Mouse (Mus musculus): ENCODE results near the gene Baz2a.
"Not testable (repeated sequence)": the region's sequence is repeated elsewhere in the genome, so short reads cannot be mapped to it uniquely, and the experiment has no call there.

Gene Baz2a

GRCm38 (mm10) chr10:128091564-128092505 is at the start of gene Baz2a:
Gene Baz2a, plus strand, starts transcription at chr10:128091577.
- peak; percentile 89 for DNase-seq (ENCODE audit: low read depth, low spot score)

DNA sequence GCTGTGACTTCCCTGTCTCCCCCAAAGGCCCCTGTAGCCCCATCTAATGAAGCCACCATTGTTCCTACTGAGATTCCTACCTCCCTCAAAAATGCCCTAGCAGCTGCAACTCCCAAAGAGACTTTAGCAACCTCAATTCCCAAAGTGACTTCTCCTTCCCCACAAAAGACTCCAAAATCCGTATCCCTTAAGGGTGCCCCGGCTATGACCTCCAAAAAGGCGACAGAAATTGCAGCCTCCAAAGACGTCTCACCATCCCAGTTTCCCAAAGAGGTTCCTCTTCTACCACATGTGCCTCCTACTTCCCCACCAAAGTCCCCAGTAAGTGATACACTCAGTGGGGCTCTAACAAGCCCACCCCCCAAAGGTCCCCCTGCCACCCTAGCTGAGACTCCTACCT is 49.7 kb upstream of the Baz2a start:
- no peak for DNase-seq (ENCODE audit: low read depth, low spot score)

DNA sequence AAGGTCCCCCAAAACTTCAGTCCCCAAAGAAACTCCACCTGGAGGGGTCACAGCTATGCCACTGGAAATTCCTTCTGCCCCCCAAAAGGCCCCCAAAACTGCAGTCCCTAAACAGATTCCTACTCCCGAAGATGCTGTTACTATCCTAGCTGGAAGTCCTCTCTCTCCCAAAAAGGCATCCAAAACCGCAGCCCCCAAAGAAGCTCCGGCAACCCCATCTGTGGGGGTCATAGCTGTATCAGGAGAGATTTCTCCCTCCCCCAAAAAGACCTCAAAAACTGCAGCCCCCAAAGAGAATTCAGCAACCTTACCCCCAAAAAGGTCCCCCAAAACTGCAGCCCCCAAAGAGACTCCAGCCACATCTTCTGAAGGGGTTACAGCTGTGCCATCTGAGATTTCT is 48.9 kb upstream of the Baz2a start:
- no peak for DNase-seq (ENCODE audit: low read depth, low spot score)

DNA sequence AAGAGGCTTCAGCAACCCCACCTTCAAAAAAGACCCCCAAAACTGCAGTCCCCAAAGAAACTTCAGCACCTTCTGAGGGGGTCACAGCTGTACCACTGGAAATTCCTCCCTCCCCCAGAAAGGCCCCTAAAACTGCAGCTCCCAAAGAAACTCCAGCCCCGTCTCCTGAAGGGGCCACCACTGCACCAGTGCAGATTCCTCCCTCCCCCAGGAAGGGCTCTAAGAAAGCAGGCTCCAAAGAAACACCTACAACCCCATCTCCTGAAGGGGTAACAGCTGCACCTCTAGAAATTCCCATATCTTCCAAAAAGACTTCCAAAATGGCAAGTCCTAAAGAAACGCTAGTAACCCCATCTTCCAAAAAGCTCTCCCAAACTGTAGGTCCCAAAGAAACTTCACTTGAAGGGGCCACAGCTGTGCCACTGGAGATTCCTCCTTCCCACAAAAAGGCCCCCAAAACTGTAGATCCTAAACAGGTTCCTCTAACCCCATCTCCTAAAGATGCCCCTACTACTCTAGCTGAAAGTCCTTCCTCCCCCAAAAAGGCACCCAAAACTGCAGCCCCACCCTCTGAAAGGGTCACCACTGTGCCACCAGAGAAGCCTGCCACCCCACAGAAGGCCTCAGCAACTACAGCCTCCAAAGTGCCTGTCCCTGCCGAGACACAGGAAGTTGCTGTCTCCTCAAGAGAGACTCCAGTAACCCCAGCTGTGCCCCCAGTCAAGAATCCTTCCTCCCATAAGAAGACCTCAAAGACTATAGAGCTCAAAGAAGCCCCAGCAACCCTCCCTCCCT is 48.1 kb upstream of the Baz2a start:
- DNase-seq (ENCODE audit: low read depth, low spot score) = no peak

- no peak for DNase-seq (ENCODE audit: low read depth, low spot score)
Observed at GRCm38 (mm10) chr10:128048157-128048556, 43.2 kb upstream of the Baz2a start.

GRCm38 (mm10) chr10:128049741-128050140 is 41.6 kb upstream of the Baz2a start:
- DNase-seq (ENCODE audit: low read depth, low spot score) = no peak

- DNase-seq (ENCODE audit: low read depth, low spot score) = no peak
Observed at GRCm38 (mm10) chr10:128050355-128050754, 41.0 kb upstream of the Baz2a start.

- no peak for DNase-seq (ENCODE audit: low read depth, low spot score)
Observed at GRCm38 (mm10) chr10:128051589-128051988, 39.8 kb upstream of the Baz2a start.

DNA sequence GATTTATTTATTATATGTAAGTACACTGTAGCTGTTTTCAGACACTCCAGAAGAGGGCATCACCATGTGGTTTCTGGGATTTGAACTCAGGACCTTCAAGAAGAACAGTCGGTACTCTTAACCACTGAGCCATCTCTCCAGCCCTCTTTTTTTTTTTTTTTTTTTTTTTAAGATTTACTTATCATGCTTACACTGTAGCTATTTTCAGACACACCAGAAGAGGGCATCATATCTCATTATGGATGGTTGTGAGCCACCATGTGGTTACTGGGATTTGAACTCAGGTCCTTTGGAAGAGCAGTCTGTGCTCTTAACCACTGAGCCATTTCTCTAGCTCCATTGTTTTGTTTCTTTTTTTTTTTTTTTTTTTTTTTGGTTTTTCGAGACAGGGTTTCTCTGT is 39.2 kb upstream of the Baz2a start:
- DNase-seq (ENCODE audit: low read depth, low spot score) = not testable (repeated sequence)

DNA sequence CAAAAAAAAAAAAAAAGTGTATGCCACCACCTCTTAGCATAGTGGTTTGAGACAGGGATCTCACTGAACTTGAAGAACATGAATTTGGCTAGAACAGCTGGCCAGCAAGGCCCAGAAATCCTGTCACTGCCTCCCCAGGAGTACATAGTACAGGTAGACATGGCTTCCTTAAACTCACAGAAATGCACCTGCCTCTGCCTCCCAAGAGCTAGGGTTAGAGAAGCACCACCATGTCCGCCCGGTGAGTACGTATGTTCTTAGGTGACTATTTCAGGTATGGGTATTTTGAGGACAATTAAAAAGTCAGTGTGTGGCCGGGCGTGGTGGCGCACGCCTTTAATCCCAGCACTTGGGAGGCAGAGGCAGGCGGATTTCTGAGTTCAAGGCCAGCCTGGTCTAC is 38.4 kb upstream of the Baz2a start:
- DNase-seq (ENCODE audit: low read depth, low spot score) = no peak

- DNase-seq (ENCODE audit: low read depth, low spot score) = no peak
Observed at GRCm38 (mm10) chr10:128058184-128058583, 33.2 kb upstream of the Baz2a start.

DNA sequence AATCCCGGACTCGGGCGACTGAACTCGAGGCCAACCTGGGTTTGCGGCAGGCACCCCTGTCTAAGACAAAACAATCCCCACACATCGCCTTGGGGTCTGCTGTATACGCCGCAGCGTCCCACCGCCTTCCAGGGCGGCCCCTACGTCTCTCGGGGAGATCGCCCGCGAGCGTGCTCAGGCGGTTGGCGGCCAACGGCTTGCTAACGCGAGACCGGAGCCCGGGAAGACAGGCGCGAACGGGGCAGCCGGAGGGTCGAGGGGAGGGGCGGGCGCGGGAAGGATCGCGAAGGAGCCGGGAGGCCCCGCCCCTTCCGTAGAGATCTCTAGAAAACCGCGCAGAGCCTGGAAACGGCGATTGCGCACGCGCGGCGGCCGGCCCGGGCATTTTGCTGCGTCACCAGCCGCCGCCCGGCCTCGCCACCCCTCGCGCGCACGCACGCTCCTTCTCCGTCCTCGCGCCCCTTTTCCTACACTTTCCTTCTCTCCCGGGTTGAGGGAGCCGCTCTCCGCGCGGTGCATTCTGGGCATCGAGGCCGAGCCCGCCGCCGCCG is 32.7 kb upstream of the Baz2a start, which contains the start of gene Ptges3:
Gene Ptges3, plus strand, starts transcription at position 354 of the 551 bp plus-strand sequence.
- DNase-seq (ENCODE audit: low read depth, low spot score) = peak; percentile 95

DNA sequence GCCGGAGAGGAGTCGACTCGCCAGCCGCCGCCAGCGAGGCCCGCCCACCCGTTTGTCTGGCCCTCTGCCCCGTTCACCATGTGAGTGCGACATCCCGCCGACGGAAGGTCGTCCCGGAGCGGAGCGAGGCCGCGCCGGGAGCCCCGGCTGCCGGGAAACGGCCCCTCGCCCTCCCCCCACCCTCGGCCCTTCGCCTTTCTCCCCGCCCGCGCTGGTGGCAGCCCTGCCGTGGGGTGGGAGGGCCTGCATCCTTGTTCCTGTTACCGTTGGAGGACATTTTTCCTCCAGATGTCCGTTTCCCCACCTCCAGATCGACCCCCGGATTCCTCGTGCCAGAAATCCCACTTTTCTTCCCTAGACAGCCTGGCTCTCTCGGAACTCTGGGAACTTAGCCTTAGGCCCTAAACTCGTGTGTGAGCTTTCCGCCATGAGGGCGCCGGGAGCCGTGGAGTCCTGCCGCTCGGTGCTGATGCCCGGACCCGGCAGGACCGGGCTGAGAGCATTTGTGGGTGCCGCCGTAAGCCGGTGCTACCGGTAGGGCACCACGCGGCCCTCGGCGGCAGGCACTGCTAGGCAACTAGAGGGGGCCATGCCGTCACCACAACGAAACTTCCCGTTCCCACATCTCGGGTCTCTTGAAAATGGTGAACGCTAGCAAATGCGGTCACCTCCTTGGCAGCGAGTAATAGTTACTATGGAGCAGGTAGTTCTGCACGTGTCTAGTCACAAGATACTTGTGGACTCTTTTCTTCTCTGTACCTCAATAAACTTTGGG is 32.0 kb upstream of the Baz2a start:
- peak; percentile 72 for DNase-seq (ENCODE audit: low read depth, low spot score)

- no peak for DNase-seq (ENCODE audit: low read depth, low spot score)
Observed at GRCm38 (mm10) chr10:128061109-128061508, 30.3 kb upstream of the Baz2a start.

- no peak for DNase-seq (ENCODE audit: low read depth, low spot score)
Observed at GRCm38 (mm10) chr10:128062221-128062989, 29.0 kb upstream of the Baz2a start.

GRCm38 (mm10) chr10:128066072-128066471 is 25.3 kb upstream of the Baz2a start:
- DNase-seq (ENCODE audit: low read depth, low spot score) = no peak

GRCm38 (mm10) chr10:128069201-128069600 is 22.2 kb upstream of the Baz2a start:
- no peak for DNase-seq (ENCODE audit: low read depth, low spot score)

GRCm38 (mm10) chr10:128070432-128070831 is 20.9 kb upstream of the Baz2a start:
- not testable (repeated sequence) for DNase-seq (ENCODE audit: low read depth, low spot score)

- not testable (repeated sequence) for DNase-seq (ENCODE audit: low read depth, low spot score)
Observed at GRCm38 (mm10) chr10:128078269-128078668, 13.1 kb upstream of the Baz2a start.

DNA sequence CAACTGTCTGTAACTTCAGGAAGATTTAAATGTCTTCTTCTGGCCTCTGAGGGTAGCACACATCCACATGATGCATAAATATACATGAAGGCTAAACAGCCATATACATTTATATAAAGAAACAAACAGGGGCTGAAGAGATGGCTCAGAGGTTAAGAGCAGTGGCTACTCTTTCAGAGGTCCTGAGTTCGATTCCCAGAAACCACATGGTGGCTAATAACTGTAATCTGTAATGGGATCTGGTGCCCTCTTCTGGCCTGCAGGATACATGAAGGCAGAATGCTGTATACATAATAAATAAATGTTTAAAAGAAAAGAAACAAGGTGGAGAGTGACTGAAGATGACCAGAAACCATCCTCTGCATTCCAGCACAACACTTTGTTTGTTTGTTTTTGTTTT is 10.9 kb upstream of the Baz2a start:
- DNase-seq (ENCODE audit: low read depth, low spot score) = peak; percentile 63
